Mouse (Mus musculus) monocyte, adult 2 months (primary cell): Measurements from ENCODE around the gene Fndc3b.
"Not testable (repeated sequence)": the region's sequence is repeated elsewhere in the genome, so short reads cannot be mapped to it uniquely, and the experiment has no call there.

Experiments
- DNase-seq, 2 experiments: peaks; one replicate each; pipeline ENCODE4 v3.0.0; 2022; ENCODE audit warnings: low spot score in 2 of 2, low read depth in 1 of 2

Fndc3b gene

DNA sequence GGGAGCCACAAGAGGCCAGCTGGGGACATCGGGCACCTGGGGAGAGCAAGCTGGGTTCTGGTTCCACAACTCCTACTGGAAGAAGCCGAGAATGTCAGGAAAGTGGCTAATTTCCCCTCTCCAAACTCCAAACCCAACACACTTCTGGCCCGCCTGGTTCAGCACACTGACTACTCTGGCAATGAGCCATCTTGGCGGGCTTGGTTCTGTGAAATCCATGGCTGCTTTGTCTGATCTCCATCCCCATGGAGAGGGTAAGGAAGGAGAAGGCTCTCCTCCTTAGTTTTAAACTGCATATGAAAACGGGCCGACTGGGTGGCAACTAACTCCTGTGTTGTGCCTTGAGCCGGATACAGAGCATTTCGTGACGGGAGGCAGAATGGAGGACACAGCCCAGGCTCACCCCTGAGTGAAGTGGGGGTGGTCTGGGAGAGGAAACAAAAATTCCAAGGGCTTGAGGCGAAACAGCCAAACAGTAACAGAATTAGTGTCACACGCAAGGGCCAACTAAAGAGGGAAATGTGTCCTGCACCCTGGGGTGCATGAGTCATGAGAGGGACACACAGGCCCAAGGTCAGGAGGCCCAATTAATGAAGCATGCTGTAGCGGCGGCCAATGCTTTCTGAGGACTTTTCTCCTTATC is 280.4 kb downstream of the Fndc3b start:
- no peak for DNase-seq

DNA sequence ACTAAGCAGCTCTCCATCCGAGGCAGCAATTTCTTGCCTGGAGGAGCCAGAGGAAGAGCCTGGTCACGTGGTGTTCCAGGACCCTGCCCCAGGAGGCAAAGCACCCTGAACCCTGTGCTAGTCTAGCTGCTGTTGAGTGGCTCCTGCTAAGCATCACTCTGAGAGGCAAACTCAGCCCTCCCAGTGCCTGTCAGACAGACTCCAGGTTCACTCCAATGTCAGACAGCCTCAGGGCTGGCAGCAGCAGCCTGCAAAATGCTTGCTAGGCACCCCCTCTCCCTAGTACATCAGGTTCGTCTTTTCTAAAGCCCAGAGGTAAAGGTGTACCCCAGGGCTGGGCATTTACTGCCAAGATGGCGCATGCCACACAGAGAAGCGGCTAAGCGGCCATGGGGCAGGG is 283.7 kb downstream of the Fndc3b start:
- DNase-seq, result no peak

- no peak for DNase-seq
These were observed 286.9 kb downstream of the Fndc3b start for GRCm38 (mm10) chr3:27424049-27424667.

DNA sequence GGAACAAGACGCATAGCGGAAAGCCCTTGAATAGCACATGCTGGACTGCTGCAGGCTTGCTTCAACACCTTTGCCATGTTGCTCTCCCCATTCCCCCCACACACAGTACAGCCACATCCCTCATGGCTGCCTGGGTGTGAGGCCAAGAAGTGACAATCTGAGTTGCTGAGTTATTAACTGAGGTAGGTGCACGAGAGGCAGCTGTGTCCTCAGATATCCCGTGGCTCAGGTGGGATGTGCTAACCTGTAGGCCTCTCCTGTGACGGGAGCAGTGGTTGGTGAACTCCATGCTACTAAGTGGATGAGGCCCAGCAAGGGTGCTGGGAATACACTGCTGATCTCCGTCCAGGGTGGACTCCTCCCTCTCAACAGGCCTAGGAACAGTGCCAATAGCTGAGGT is 288.6 kb downstream of the Fndc3b start:
- no peak for DNase-seq

GRCm38 (mm10) chr3:27421980-27422379 is 289.1 kb downstream of the Fndc3b start:
- DNase-seq, result no peak

- no peak for DNase-seq
These were observed 292.5 kb downstream of the Fndc3b start for GRCm38 (mm10) chr3:27418602-27419001.

- DNase-seq, result no peak
These were observed 294.3 kb downstream of the Fndc3b start for GRCm38 (mm10) chr3:27416786-27417185.

DNA sequence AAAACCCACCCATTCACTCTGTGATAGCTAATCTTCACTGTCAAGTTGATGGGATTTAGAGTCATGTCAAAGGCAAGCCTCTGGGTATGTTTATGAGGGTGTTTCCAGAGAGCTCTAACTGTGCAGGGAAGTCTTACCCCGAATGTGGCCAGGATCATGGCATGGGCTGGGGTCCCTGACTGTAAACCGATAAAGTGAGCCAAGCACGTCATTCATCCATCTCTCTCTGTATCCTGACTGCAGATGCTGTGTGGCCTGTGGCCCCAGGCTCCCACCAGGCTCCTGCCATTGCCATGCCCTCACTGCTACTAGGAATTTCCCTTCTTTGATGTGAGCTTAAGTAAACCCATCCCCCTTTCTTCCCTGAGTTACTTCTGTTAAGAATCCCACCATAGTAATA is 297.5 kb downstream of the Fndc3b start:
- no peak for DNase-seq

- no peak for DNase-seq
These were observed 299.8 kb downstream of the Fndc3b start for GRCm38 (mm10) chr3:27411286-27411685.

DNA sequence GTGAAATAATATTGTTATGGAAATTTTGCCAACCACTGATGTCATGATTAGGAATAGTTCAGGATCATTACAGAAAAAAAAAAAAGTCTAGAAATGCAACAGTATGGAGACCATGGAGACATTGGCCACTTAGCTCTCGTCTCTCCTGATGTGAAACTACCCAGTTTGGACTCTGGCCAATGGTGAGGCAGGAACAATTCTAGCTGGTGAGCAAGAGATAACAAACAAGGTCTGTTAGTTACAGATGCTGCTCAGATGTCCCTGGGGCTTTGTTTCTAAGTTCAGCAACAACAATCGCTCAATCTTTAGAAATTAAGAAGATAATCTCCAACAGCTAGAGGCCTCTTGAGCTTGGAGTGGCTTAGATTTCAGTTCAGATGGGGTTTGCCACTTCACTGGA is 302.5 kb downstream of the Fndc3b start:
- DNase-seq, result no peak

DNA sequence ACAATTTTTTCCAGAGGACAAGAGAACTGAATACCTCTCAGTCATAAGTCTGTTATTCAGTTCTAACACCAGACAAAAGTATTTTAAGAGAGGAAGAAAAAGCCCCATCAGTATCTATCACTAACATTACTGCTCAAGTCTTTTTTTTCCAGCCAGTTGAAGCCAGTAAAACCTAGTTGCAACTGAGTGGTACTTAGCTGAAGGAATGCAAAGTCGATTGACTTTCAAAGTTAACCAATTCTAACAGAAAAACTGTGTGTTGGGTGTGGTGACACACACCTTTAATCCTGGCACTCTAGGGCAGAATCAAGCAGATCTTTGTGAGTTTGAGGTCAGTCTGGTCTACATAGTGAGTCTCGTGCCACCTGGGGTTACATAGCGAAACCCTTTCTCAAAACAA is 304.7 kb downstream of the Fndc3b start:
- DNase-seq, result no peak

DNA sequence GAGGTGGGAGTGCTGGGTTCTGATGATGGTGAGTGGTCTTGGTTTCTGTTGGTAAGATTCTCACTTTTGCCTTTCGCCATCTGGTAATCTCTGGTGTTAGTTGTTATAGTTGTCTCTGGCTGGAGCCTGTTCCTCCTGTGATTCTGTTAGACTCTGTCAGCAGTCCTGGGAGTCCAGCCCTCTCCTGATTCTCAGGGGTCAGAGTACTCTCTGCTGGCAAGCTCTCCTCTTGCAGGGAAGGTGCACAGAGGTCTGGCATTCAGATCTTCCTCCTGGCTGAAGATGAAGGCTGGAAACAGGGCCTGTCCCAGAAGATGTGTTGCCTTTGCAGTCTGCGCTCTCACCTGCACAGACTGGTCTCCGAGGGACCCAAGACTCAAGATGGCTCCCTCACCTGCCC is 310.1 kb downstream of the Fndc3b start:
- DNase-seq, result not testable (repeated sequence)

DNA sequence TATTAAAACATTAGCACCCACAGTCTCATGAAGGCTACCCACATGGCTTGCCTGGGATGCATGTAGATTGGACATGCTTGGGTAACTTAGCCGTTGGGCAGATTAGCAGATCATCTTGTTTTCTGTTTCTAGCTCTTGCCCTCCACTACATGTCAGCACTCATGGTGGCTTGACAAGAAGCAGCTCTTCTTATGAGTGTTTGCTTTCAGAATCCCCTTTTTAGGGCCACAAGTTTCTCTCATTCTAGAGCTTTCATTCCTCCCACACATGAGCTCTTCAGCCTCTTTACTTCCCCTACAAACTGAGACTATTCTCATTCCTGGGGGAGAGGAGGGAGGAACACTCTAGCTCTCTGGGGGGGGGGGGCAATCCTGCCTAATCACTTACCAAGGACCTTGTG is 321.2 kb downstream of the Fndc3b start:
- DNase-seq, result no peak

DNA sequence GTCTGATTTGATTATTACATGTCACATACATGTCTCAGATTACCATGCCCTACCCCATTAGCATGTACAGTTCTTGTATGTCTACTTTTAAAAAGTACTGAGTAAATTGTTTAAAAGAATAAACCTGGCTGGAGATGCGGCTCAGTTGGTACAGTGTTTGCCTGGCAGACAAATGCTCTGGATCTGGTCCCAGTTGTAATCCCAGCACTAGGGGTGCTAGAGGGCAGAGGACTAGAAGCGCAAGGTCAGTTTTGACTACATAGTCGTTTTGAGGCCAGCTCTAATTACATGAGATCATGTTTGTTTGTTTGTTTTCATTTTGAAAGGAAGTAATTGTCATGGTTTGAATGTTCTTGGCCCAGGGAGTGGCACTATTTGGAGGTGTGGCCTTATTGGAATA is 326.3 kb downstream of the Fndc3b start:
- no peak for DNase-seq

- DNase-seq, result no peak
These were observed 333.2 kb downstream of the Fndc3b start for GRCm38 (mm10) chr3:27377935-27378334.

DNA sequence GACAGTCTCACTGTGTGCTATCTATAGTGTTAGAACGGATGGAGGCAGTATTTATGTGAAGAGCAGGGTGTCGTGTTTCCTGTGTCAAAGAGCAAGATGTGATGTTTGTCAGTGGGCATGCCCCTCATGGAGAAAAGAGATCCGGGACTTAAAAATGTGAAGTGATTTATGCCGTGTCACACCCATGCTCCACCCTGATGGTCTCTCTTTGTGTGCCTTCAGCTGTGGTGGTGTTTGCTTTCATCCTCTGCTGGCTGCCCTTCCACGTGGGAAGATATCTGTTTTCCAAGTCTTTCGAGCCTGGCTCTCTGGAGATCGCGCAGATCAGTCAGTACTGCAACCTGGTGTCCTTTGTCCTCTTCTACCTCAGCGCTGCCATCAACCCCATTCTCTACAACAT is 336.7 kb downstream of the Fndc3b start:
- no peak for DNase-seq

- DNase-seq, result no peak
These were observed 339.1 kb downstream of the Fndc3b start for GRCm38 (mm10) chr3:27371725-27372650.

DNA sequence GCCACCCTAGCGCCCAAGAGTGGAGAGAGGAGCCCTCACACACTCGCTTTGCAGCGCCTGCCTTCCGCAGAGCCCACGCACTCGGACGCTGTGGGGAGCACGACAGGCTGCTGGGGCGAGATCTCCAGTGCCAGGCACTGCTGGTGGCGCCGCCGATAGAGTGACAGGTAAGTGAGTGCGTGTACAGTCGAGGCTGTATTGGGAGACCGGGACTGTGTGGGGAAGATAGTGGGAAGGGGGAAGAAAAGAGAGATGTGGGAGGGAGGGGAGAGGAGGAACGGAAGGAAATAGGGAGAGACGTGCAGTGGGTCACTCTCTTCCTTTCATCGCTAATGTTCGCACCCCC is 339.9 kb downstream of the Fndc3b start, which contains the start of gene Ghsr:
Gene Ghsr, plus strand, starts transcription at position 76 of the 346 bp plus-strand sequence.
- DNase-seq, result no peak

DNA sequence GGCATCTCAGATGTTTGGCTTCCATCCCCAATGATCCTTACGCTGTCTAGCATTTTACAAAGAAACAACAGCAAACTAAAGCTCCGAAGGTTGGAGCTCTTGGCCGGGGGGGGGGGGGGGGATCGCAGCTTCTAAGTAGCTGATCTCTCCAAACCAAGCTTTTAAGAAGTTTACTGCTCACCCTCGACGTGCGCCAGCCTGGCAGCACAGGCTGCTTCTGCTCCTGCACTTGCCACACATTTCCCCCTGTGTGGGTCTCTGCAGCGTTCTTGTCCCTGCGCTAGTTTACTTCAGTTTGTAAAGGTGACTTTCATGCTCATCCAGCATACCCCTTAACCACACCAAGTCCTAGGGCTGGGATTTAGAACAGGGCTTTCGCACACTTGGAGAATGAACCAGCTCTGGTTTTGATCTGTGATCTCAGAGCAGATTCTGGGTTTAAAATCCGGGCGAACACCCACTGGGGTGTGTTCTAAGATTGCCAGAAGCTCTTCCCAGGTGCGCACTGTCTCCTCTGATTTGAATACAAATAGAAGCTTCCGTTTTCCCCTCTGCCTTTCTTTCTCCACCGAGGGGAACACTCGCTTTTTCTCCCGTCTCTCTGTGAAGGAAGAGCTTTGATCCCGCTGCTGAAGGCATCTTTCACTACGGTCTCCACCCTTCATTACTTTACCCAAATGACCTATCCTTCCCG is 340.4 kb downstream of the Fndc3b start:
- DNase-seq, result no peak

DNA sequence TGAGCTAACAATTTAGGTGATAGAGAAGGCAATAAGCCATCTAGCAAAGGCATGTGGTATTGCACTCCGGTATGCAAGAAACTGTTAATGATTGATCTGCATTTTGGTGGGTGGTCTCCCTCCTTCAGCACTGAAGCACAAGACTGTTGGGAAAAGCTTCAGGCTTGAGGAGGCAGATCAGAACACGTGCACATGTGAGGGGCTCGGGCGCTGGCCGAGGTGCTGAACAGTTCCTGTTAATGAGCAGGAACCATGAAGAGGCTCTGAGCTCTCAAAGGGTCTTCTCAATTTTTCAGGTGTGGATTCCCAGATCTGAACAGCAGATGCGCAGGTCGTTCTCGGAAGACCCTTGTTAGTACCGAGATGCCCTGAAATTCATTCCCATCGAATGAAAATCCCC is 341.0 kb downstream of the Fndc3b start:
- no peak for DNase-seq
